Mouse (Mus musculus): Measurements from ENCODE around the gene Satb2.

Satb2 gene

DNA sequence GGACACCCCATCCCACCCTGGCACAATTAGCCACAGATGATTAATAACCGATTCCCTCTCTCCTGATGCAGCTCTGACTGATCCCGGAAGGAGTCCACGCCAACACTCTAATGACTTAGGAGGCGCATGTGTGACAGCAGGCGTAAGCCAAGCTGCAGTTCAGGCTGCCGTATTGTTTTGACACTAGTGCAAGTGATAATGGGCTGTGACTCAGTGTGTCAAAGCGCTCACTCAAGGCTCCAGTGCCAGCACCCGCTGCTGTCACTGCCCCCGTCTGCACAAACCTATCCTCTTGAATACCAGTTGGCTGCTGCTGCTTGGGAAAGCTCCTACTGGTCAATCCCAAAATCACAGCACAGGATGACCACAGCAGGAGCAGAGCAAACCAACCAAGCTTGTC is 49.7 kb downstream of the Satb2 start:
- DNase-seq (ENCODE audit: low read depth): no peak

DNA sequence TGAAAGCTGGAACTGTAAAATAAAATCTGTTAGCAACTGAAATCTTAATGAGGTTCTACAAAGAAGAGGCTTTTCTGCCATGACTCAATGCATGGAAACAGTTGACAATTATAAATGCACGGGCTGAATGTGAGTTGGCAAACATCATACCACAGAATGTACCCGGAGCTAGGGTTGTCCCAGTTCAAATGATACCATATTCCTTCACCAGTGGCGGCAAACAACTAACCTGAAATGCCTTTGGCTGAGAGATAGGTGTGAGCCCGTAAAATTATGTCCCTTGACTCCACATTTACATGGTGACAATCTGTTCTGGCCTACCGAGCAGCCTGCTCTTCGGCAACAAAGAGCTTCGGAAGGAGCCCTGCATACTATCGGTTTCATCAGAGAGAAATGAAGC is 58.0 kb downstream of the Satb2 start:
- no peak for DNase-seq (ENCODE audit: low read depth)

DNA sequence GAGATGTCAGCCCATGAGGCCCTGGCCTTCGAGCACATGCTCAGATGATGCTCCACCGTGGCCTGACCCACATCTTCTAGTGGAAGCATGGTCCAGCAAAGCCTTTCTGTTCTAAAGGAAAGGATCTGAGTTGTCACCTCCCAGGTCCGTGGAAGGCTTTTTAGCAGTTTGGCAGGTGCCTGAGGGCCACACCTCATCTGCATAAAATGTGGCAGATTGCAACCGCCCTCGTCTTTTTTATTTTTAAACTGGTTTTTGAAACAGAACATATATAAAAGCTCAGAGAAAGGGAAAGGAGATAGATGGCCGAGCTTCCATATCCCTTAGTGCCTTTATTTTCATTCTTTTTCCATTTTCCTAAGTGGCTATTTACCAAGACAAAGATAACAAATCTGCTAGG is 64.2 kb downstream of the Satb2 start:
- DNase-seq (ENCODE audit: low read depth): no peak

DNA sequence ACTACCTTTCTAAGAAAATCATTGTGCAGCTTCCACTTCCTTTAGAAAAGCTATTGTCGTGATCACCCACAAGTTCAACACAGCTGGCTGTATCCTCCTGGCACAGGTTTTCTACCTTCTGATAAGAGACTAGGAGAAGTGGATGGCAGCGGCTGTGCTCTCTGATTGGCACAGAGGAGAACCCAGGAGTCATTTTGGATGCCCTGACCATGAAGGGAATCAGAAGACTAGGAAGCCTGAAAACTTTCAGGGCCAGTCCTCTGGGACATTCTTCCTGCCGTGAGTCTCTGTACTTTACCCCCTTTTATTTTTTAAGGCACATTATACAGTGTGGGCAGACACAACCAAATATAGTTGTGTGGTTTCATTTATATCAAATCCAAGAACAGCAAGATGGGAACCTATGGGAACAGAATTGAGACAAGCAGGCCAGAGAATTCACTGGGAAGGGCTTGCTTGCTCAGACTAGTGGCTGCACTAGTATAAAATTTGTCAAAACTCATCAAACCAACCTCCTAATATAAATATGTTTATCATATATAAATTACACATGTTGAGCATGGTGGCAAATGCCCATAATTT is 77.7 kb downstream of the Satb2 start:
- no peak for DNase-seq (ENCODE audit: low read depth)

DNA sequence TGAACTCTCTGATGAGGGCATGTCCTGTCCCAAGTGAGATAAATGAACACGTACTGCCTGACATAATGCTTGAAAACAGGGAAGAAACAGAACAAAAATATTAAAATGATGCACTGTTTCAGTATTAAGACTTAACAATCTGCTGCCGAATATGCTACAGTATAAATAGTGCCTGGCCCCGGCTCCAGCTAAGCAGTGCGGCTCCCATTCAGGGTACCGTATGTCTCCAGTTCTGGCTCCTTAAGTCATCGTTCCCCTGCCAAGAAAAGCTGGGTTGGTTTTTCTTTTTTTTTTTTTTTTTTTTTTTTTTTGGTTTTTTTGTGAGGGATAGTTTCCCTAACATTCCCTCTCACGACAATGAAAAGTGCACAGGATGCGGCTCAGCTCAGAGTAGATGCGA is 78.3 kb downstream of the Satb2 start:
- no peak for DNase-seq (ENCODE audit: low read depth)

DNA sequence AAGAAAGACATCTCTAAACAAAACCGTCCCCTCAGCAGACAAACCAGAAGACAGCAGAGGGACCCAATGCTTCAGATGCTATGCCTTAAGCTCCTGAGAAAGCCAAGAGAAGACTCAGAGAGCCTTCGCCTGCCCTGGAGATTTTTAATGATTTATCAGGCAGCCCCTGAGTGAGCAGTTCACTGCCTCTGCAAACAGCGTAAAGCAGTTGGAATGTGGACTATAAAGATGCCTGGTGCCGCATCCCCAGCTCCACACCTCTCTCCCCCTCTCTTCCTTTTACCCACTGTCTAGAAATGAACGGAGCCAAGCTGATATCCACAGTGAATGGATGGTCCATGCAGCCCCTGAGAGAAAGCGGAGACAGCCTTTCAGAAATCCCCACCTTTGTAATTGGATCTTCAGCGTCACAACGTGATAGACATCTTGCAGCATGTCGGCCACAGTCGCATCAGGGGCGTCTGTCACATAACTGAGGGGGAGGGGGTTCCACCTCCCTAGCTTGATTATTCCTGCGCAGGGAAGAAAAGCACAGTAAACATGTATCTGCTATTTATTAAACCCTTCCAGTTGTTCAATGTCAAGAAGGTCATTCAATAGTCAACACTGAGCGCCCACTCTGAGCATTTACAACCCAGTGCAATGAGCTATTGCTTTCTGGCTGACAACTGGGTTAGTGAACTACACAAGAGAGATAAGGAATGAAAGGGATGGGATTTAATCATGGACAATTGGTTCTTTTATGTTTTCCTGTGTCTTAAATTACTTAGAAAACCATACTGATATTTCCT is 79.6 kb downstream of the Satb2 start:
- no peak for DNase-seq (ENCODE audit: low read depth)

DNA sequence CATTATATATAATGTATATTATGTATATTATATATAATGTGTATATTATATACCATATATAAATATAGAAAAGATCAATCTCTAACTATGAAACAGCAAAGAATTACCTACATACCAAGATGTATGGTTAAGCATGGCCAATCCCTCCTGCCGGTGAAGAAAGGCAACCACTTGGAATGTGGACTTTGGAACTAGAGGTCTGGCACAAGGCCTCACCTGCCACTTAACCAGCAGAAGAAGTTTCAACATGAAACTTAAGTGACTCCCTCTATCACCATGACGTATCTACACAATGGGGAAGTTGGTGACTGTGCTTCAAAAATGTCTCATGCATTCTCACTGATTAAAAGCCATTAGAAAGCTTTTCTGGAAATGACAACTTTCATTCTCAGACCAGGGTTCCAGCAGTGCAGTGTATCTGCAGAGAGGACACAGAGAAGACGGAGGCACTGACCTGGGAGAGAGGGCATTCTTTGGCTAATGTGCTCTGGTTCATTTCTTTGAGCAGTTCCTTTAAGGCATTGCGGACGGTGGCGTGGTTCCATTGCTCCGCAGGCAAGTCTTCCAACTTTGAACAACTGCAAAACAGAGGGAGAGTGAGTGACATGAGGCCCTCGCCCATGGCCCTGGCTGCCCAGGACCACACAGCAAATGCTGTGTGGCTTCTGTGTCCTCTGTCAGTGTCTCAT is 80.8 kb downstream of the Satb2 start:
- no peak for DNase-seq (ENCODE audit: low read depth)

DNA sequence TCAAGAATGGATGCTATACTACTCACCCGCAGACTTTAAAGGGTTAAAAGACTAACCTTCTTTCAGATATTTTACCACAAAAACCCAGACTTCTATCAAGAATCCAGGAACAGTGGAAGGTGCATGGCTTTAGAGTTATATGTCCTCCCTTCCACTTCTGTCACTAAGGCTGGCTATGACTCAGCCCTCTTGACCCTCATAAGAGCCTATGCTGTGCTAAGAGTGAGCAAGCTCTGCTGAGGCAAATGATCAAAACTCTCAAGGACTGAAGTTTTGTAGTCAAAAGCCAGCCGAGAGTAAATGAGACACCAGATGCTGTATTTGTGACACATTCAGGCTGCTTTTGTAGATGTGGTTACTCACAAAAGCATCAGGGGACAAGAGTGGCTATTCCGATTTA is 81.8 kb downstream of the Satb2 start:
- DNase-seq (ENCODE audit: low read depth): no peak

DNA sequence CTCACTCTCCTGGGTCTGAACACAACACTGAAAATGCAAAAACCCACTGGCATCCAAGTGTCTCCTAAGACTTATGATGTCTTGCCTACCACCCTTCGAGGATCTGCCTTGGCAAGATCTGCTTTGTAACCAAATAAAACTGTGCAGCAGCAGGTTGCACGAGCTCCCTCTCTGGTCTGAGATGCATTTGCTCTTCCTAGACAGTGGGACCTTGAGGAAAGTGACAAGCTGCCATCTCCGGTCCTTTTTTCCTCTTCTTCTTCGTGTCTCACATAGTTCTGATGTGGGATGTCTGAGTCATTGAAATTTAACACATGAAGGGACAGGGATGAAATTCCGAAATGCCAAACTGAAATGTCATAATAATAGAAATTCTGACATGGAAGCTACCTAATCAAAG is 85.7 kb downstream of the Satb2 start:
- no peak for DNase-seq (ENCODE audit: low read depth)

DNA sequence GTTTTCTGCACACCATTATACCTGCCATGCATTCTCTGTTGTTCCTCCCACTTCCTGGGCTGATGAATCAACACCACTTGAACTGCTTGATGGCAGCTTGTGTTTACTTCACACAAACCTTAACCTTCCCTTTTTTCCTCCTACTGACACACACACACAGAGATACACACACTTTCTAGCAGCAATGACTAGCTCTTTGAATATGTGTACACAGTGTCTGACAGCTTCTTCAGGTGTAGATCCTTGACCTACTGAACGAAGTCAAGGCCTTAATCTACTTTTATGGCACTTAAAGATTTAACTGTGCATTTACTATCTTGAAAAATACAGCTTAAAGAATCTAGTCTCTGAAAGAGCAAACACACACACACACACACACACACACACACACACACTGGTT is 89.5 kb downstream of the Satb2 start:
- no peak for DNase-seq (ENCODE audit: low read depth)

DNA sequence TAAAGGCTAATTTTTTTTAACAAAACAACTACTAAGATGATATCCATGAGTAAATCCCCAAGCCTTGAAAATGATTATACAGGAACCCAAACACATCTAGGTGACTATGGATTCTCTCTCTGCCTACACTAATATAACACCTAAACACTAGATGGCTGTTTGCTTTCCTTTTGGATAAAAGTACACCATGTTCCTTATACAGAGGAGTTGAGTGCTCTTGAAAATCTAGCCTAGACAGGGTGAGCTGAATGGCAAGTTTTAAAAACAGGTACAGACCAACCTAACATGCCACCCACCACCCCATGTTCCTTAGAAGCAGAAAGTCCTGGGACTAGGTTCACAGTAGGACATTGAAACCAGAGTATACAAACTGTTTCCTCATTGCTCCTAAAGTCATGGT is 90.9 kb downstream of the Satb2 start:
- no peak for DNase-seq (ENCODE audit: low read depth)

DNA sequence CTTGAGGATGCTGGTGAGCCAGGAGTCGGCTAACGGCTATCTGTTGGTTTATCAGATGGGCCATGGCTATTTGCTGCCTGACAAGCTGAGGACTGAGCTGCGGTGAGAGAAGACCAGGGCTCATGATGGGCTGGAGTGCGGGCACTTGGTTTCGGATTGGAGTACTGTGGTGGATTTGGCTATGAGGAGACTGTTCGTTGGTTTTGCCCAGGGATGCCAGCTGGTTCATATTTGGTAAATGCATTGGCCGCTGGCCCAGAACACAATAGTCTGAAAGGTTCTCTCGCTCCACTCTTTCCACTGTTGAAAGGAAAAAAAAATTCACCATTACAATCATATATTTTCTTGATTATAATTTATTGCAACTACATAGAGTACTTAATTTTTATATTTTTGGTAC is 107.0 kb downstream of the Satb2 start:
- no peak for DNase-seq (ENCODE audit: low read depth)

DNA sequence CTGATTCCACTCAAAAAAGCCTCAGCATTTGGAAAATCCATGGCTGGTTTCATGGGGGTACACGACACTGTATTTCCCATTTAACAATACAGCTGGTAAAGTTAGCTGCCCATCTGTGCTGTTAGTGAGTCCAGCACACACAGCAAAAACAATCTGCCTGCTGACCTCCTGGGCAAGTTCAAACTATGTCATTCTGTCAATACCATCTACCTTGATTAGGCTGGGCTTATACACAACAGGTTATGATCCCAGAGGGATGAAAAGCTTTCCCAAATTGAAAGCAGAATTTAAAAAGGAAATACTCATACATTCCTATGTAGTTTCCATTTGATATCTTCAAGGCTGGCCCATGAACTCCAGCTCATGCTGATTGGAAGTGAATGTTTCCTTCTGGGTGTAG is 113.2 kb downstream of the Satb2 start:
- DNase-seq (ENCODE audit: low read depth): no peak

DNA sequence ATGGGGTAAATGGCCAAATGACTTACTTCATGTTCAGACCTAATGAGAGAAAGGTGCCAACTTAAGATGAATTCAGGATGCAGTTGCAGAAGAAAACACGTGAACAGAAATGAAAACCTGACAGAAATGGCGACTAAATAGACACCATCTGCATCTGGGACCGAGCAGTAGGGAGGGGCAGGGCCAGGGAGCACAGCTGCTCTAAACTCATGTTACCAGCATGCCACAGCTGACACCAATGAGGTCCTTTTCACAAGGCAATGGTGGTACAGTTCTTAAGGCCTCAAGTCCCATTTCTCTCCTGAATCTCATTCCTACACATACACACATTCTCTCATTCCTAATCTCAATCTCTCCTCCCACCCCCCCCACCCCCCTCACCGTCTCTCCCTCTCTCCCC is 115.7 kb downstream of the Satb2 start:
- DNase-seq (ENCODE audit: low read depth): no peak

DNA sequence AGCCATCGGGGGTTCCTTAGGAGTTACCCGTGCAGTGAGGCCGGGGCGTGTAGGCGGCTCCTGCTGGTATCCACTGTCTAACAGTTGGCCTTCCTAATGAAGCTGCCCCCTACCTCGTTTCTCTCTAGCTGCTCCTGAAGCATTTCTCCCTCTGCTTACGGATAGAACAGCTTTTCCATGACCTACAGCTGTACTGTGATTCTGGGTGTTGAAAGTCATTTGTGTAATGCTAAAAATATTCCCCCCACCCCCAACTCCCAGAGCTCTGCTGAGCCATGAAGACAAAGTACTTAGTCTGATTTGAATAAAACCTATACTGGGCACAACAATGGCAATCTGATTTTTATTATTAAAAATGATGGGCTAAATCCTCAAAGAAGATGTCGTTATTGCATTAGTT is 121.2 kb downstream of the Satb2 start:
- DNase-seq (ENCODE audit: low read depth): no peak

DNA sequence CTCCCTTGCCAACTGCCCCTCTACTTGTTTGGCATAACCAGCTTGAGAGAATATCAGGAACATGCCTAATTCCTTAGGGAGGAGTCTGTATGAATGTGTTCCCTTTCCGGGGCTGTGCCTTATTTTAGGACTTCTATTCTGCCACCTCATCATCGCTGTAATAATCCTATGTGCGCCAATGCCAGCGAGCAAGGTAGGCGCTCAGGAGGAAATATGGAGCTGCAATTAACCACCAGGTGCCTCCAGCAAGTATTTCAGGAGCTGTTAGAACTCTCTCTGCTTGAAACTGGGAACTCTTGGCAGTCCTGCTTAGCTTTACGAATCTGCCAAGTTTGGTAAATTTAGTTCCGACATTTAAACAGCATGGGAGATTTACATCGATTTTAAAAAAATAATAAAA is 128.0 kb downstream of the Satb2 start:
- no peak for DNase-seq (ENCODE audit: low read depth)

DNA sequence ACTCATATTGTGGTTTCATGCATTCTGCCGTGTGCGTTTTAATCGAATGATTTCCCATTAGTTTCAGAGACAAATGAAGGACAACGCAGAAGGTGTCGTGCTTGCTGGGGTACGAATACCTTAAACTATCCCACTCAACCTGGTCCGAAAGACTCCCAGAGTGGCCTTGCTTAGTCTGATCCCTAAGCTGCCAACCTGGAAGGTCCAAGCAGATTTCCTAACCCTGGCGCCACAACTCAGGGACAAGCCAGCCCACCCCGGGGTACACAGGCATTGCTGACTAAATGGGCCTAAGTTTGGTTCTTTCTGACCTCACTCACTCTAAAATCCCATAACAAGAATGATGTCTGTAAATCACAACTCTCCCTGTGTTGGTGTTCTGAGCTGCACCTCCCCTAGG is 132.1 kb downstream of the Satb2 start:
- no peak for DNase-seq (ENCODE audit: low read depth)

DNA sequence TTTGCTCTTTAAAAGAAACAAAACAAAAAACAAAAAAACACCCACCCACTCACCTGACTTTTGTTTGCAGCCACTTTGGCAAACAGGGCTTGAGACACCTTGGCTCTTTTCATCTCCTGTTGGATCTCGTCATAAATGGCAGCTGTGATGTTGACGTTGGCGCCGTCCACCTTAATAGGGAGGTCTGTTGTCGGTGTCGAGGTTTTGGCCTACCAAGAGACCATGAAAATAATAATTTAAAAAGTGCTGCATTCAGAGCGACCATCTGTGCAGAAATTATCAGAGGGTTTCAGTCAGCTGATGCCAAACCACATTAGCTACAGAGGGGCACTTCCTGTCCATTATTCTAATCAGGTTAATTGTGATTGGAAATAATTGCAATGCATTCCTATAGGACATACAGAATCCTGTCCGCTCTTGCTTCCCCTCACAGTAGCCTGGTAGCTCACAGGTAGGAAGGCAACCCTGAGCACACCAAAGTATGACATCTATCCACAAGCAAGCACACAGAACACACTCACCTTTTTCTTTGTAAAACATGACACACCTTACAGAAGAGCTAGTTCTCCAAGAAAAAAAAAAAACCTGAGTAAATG is 132.8 kb downstream of the Satb2 start:
- no peak for DNase-seq (ENCODE audit: low read depth)

DNA sequence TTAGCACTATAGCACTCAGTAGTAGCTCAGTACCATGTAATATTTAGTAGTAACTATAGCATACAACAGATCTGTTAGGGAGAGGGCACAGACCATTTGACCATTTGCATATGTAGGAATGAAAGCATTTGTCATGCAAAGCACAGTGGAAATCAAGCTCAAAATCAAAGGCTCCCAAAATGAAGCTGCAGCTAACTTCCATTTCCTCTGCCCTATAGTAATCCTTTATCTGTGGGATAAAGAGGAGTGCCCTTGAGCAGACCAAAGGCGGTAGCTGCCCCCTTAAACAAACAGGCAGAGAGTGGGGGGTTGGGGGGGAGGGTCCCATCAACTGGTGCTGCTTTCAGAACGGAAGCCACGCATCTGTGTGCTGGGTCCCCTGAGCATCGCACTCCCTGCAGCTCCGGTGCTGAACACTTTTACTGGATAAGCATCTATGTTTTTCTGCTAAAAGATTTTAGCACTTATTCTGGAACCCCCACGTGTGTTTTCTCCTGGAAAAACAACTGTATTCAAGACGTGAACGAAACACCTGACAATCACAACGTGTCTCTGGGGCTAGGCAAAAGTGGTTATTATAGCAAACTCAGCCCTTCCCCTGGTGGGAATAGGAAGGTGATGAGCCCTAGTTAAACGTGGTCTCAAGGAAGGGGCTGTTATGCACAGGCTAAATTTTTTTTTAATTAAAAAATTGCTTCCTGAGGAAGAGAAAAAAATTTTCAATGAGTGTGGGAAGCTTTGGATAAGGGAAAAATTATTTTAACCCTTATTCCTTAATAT is 133.7 kb downstream of the Satb2 start:
- DNase-seq (ENCODE audit: low read depth): no peak

DNA sequence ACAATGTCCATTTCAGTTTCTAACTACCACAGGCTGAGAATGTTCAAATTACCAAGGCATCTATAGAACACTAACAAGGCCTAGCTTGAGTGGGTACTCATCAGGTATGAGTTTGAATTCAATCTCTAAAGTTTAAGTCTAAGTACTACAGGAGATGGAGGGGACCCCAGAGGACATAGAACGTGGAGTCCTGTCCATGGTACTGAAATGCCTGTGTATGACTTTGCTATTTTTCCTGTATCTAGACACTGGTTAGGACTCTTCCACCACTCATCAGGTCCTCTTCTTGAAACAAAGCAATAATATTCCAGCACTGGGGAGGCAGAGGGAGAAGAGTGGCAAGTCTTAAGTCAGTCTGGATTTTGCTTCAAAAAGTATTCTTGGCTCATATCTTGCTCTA is 139.5 kb downstream of the Satb2 start:
- DNase-seq (ENCODE audit: low read depth): no peak

DNA sequence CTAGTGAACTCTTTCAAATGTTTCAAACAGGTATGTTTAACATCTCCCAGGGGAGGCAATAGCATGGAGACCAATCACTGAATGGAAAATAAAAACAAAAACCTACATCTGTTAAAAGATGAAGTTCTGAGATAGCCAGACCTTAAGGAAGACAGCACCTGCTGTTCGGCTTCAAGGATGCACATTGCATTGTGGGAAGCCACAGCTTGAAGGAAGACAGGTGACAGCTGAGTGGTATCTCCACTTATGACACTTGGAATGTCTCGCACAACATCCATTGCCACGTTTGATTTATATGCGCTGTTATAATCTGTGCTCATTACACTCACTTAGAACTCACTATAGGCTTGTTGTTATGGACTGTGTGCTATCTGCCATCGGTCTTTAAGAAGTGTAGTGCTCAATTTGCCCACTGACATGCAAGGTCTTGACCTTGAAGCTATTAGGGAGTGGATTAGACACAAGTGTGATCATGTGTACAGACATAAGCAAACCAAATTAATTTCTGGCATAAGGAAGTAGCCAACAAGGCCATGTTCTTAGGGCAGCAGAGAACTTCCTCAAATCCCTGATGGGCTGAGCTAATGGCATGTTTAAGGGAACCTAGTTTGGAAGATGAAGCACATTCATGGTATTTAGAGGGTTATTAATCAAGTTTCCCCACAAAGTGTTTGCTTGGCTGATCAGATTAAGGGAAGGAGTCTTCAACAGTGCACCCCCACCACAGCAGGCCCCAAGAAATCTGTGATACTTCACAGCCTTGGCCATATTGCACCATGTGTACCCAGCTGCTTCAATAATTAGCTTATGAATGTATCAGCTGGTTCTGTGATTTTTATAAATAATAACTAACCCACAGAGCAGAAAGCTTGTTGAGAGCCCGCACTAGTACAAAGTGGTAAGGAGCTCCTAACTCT is 144.2 kb downstream of the Satb2 start:
- DNase-seq (ENCODE audit: low read depth): no peak

Data from induced T-regulatory cell, adult 2 months (primary cell).